Mouse (Mus musculus) left cerebral cortex, postnatal 14 days (tissue): ENCODE measurements around the gene 2810004N23Rik. TPM values are rescaled to one million over a fixed set of nuclear protein-coding genes. Genes with fewer than 3 reads are reported as not detected.

ENCODE experiments used
- DNase-seq, 2 experiments: peaks; one replicate each; pipeline ENCODE4 v3.0.0; 2021 to 2022; ENCODE audit warnings: low spot score in 2 of 2, mixed read lengths in 1 of 2
- intact Hi-C: fragments of 180-260 bp; cut with DNase I; formaldehyde crosslinking; loops from one replicate; pipeline ENCODE4 v1.15.1; 2025
- total RNA-seq, 2 experiments: library from RNA; stranded (reverse); gene quantifications; 2 replicates each; pipeline ENCODE4 v1.2.3; 2021

2810004N23Rik gene
- total RNA-seq, 2 experiments from 2014 or later, result 20.1 to 20.4 TPM

DNA sequence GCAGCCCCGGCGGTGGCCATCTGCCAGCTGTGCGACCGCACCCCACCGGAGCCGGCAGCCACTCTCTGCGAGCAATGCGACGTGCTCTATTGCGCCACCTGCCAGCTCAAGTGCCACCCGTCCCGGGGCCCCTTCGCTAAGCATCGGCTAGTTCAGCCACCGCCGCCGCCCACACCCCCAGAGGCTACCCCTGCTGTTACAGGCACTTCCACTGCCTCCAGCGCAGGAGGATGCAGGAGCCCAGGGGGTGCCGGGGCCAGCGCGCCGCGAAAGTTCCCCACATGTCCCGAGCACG is 68.5 kb downstream of the 2810004N23Rik start:
- DNase-seq, result peak; percentile 81 to 83
- intact Hi-C loops, result no loop called here

DNA sequence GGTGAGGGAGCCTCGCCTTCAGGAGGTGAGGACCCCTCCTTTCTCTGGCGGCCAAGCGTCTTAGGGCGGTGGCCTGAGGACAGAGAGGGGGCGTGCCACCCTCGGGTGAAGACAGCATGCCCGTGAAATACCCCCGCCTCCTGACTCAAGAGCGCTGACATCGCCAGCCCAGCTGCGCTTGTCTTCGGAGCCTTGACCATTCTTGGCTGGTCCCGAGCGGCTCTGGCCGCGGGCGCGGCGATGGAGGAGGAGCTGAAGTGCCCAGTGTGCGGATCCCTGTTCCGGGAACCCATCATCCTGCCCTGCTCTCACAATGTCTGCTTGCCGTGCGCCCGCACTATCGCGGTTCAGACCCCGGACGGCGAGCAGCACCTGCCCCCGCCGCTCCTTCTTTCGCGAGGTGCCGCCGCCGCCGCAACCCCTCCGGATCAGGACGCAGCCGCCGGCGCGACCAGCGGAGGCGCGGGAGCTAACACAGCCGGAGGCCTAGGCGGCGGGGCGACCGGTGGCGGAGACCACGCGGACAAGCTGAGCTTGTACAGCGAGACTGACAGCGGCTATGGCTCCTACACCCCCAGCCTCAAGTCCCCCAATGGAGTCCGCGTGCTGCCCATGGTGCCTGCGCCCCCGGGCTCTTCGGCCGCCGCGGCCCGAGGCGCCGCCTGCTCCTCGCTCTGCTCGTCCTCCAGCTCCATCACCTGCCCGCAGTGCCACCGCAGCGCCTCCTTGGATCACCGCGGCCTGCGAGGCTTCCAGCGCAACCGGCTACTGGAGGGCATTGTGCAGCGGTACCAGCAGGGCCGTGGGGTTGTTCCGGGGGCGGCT is 69.0 kb downstream of the 2810004N23Rik start:
- intact Hi-C loops, result no loop called here
- peak in 1 of 2 experiments; percentile 13 for DNase-seq

DNA sequence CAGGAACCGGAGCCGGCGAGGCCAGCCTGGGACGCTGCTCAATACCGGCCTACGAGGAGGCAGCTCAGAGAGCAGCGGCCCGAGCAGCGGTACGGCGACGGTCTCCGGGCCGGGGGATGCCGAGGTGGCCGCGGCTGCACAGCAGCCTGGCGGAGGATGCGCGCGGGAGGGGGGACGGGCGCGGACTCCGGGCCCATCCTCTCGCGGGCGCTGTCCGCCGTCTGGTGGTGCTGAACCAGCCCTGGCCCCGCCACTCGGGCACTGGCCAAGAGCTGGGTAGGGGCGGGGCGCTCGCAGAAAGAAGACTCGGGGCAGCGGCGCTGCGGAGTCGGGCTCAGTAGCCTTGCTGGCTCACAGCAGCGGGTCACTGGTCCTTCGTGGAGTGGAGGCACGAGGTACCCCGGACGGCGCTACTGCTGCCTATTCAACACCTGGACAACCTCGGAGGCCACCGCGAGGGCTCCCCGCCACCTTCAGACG is 69.7 kb downstream of the 2810004N23Rik start:
- DNase-seq, result peak; percentile 69 to 76
- intact Hi-C loops, result no loop called here

DNA sequence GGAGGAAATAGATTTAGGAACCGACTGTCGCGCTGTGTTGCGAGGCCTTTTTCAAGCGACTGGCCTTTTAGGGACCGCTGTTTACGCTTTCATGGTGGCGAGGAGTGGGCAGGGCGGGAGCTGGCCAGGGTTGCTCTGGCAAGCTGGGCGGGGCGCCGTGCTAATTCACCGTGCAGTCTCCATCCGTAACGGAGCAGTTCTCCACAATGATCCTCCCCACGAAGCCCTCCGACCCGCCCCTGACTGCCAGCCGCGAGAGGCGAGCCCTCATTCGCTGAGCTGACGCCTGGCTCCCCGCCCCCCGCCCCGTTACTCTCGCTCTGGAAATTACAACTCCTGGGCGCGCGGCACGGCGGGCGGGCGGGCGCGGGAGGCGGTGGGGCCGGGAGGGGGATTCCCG is 70.2 kb downstream of the 2810004N23Rik start, which contains the start of gene Trim67:
TSS of gene Trim67 (plus strand) at position 385 of the 400 bp plus-strand sequence.
- intact Hi-C loops, result no loop called here

DNA sequence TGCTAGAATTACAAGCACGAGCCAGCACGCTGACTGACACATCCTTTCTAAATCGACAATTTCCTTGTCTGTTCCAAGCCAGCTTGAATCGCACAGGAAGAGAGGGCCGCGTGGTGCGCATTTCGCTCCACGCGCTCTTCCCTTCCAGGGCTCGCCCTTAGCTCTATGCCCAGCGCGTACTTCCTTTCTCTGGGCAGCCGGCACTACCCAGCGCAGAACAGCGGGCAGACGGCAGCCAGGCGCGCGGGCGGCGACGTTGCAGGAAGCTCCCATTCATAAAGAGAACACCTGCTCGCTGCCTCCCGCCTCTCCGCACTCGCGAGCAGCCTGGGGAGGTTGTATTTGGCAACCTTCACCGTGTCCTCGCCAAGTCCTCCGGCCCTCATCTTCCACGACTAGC is 70.7 kb downstream of the 2810004N23Rik start:
- intact Hi-C loops, result no loop called here
- DNase-seq, result peak; percentile 56 to 65

More for the DNA sequence above, 70.2 kb downstream of the 2810004N23Rik start, which contains the start of gene Trim67:
- peak; percentile 73 to 79 for DNase-seq

DNA sequence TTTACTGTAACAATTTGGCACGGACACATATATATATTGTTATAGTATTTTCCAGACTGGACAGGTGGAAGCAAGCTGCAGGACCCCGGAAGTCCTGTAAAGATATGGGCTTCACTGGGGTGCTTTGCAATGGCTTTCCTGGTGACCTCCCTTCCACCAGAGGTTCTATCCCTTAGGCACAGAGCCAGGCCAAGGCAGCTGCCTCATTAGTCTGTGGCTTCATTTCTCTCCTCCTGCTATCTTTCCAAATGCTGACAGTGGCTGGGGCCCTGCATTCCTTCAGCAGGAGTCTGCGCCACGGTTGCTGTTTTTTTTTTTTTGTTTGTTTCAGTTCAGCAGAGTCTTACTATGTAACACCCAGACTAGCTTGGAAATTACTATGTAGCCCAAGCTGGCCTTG is 71.2 kb downstream of the 2810004N23Rik start:
- no peak for DNase-seq

DNA sequence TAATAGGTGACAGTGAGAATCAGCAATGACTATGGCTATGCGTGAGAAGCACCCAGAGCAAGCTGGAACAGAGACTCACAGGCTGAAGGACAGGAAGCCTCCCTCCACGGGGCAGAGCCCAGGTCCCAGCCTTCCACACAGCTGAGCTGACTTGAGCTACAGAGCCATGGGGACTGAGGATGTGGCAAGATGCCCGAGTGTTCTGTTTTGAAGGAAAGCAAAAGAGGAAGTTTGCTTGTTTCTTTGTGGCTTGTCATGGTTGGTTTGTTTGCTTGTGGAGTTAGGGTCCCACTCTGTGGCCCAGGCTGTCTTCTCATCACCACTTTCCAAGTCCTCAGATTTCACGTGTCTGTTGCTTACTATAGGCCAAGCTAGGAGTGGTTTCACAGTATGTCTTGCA is 72.2 kb downstream of the 2810004N23Rik start:
- intact Hi-C loops, result no loop called here
- DNase-seq, result no peak

More for the DNA sequence above, 71.2 kb downstream of the 2810004N23Rik start:
- intact Hi-C loops, result no loop called here

Other genes with a start within 250 kb of the 2810004N23Rik start
- gene 2310022B05Rik, start 199.8 kb downstream of the 2810004N23Rik start, total RNA-seq, result 10 to 100 TPM; 50.4 to 60.0 TPM
- 10 to 100 TPM; 50.6 TPM for gene Ttc13, start 141.1 kb downstream of the 2810004N23Rik start, total RNA-seq
- 10 to 100 TPM; 11.0 to 14.8 TPM for gene Arv1, start 141.0 kb downstream of the 2810004N23Rik start, total RNA-seq
- under 1 TPM; 0.34 to 0.62 TPM for gene Fam89a, start 111.3 kb downstream of the 2810004N23Rik start, total RNA-seq
- 1 to 10 TPM; 5.1 to 5.8 TPM for gene Trim67, start 70.0 kb downstream of the 2810004N23Rik start, total RNA-seq
- gene Gnpat, start 87 bp downstream of the 2810004N23Rik start, total RNA-seq, result 10 to 100 TPM; 56.2 to 60.9 TPM
- gene Exoc8, start 34.6 kb upstream of the 2810004N23Rik start, total RNA-seq, result 10 to 100 TPM; 35.9 to 36.5 TPM
- gene Sprtn, start 34.8 kb upstream of the 2810004N23Rik start, total RNA-seq, result 10 to 100 TPM; 13.8 to 14.8 TPM
- 10 to 100 TPM; 57.5 to 58.0 TPM for gene Egln1, start 86.2 kb upstream of the 2810004N23Rik start, total RNA-seq
- gene Tsnax, start 149.9 kb upstream of the 2810004N23Rik start, total RNA-seq, result 100 to 1,000 TPM; 102 to 108 TPM
- gene Disc1, start 191.1 kb upstream of the 2810004N23Rik start, total RNA-seq, result 1 to 10 TPM; 1.9 to 4.0 TPM